Mouse (Mus musculus) urinary bladder, postnatal 10 days (tissue): Measurements from ENCODE around the gene Igsf21.

Source experiments
- DNase-seq: peaks from one replicate; pipeline ENCODE4 v3.0.0; 2022; ENCODE audit warnings: low spot score

The Igsf21 gene

DNA sequence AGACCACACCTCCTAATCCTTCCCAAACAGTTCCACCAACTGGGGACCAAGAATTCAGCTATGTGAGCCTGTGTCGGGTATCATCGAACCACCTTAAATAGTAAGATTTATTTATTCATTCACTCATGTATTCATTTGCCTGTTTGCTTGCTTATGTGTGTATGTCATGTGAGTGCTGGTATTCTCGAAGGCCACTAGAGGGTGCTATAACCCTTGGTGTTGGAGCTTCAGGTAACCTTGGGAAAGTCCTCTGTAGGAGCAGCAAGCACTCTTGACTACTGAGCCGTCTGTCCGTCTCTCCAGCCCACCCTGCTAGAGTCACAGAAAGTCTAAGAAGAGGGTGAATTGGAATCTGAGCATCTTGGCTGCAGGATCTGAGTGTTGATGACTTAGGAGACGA, 103.4 kb downstream of the Igsf21 start:
- no peak for DNase-seq

DNA sequence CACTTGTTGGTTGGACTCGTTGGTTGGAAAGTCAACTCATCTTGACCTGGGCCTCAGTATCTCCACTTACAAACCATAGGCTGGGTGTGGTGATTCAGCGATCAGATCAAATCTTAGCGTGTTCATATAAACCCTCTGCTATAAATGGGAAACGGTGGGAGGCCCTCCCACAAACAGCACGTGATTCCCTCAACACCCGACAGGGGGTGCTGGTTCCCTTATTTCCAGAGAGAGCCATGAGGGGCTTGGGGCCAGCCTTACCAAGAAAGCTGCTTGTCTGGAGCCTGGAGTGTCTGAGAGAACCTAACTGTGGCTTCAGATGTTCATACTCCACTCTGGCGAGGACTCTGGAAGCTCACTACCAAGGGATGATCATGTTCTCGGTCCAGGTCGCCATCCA, 106.1 kb downstream of the Igsf21 start:
- DNase-seq, result no peak

DNA sequence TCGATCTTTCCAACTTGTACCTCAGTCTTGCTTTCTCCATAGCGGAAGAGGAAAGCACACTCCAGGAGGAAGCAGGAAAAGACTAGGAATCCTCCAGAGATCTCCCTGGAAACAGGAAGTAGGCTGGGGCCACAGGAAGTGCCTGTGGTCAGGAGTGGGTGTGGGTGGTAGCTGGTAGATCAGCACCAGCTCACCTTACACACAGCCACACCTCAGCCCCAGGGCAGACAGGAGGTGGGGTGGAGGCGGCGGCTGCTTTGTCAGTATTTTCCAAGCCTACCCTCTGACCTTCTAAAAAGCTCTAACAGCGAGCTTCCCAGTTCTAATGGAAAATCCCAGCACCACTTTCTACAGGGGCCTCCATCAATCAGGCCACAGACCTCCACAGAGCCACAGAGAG, 107.7 kb downstream of the Igsf21 start:
- DNase-seq, result no peak

DNA sequence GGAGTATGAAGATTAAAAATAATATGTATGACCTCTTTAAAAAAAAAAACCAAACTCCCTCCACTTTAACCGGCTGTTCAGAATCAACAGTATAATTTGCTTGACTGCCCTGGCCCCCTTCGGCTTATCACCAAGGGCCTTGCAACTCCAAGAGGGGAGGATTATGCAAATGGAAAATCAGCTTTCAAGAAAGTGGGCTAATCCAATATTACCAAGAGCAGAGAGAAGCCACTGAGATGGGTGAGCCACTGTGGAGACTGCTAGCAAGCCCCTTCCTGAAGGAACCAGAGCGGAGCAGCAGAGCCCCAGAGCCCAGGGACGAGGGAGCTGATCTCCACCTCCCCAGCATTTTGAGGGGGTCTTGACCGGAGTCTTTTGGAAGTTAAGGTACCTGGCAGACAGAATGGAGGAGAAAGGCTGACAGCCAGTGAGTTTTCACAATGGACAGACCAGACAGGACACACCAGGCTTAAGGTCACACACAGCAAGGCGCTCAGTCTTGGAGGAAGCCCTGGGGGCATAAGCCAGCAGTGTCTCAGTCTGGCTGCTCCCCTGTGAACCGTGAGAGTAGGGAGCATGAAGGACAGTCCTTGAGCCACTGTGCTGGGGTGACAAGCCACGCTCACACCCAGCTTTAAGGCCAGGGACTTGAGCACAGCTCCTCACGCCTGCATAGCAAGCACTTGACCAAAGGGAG, 114.8 kb downstream of the Igsf21 start:
- DNase-seq, result no peak

DNA sequence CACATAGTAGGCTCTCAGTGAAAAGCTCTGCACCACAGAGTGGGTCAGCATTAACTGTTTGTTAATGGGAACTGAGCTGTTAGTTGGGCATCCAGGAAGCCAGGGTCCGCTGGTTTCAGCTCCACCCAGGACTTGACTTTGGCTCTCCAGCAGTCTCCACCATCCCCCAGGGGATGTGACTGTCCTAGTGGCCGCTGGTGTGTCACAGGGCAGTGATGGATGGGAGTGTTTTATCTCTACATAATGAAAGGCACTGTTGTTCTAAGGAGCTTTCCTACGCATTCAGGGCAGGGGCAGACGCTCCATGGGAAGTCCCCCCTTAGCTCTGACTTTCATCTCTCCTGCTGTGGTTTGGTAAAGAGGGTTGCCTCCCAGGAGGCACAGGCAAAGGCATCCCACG, 115.4 kb downstream of the Igsf21 start:
- DNase-seq, result no peak

- DNase-seq, result no peak
Measured at GRCm38 (mm10) chr4:140129553-140130275, 116.9 kb downstream of the Igsf21 start.

DNA sequence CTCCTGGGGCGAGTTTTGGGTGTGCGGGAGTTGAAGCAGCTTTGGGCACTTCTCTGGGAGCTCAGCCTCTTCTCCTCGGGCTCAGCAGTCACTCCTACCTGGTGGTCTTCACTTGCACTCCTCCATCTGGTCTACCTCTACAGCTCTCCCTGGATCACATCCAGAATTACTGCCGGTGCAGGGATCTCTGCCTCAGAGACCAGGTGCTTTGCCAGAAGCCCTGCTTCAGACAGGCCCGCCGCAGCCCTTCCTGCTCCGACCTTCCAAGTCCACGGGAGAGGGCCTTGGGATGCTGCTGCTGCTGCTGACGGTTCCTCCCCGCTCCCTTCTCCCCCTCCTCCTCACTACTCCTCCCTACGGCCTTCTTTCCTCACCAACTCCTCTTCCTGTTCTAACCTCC, 118.5 kb downstream of the Igsf21 start:
- DNase-seq, result no peak

GRCm38 (mm10) chr4:140125806-140126205, 120.8 kb downstream of the Igsf21 start:
- no peak for DNase-seq

DNA sequence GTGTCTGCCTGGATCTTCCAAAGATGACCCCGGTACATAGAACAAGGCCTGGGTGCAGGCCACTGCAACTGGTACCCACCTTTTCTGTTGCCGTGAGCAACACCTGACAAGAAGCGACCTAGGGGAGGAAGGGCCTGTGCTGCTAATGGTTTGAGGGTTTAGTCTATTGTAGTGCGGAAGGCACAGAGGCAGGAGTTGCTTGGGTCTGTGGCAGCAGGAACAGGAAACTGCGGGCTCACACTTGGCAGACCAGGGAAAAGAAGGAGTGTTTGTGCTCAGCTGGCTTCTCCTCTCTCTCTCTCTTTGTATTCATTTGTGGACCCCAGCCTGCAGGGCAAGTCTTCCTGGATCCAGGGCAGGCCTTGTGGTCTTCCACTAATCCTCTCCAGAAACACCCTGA, 124.0 kb downstream of the Igsf21 start:
- DNase-seq, result no peak

DNA sequence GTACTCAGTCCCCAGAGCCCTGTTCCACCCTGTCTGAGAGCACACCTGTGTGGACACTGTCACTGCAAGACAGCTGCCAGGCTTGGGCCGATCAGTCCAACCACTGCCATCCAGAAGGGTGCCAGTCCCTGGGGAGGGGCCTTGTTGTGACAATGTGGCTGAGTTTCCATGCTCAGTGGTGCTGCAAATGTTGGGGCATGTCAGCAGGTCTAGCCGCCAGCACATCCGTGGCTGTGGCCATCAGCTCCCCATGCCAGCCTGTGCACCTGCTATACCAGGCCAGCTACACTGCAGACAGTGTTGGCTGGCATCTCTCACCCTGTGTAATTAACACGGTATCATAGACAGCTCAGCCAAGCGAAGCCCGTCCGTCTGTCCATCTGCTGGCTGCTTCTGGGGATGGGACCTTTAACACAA, 129.3 kb downstream of the Igsf21 start:
- no peak for DNase-seq

GRCm38 (mm10) chr4:140115756-140116155, 130.8 kb downstream of the Igsf21 start:
- DNase-seq, result no peak

DNA sequence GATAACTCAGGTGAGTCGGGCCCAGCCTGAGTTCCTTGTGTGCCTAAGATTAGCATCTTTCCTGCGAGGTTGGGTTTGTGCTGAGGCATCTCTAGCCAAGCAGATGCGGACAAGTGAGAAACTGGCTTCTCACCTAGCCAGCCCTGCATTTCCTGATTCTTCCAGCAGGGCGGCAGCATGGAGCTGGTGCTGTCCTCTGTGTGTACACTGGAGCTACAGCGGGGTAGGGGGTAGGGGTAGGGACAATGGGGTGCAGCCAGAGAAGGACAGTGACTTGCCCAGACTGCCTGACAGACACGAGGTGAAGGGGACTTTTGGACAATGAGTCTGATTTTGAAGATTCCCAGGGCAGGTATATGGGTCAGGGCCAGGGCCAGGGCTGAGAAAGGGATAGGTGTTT, 131.5 kb downstream of the Igsf21 start:
- no peak for DNase-seq

GRCm38 (mm10) chr4:140113690-140114475, 132.7 kb downstream of the Igsf21 start:
- no peak for DNase-seq

- DNase-seq, result no peak
Measured at GRCm38 (mm10) chr4:140109626-140109948, 137.0 kb downstream of the Igsf21 start.

DNA sequence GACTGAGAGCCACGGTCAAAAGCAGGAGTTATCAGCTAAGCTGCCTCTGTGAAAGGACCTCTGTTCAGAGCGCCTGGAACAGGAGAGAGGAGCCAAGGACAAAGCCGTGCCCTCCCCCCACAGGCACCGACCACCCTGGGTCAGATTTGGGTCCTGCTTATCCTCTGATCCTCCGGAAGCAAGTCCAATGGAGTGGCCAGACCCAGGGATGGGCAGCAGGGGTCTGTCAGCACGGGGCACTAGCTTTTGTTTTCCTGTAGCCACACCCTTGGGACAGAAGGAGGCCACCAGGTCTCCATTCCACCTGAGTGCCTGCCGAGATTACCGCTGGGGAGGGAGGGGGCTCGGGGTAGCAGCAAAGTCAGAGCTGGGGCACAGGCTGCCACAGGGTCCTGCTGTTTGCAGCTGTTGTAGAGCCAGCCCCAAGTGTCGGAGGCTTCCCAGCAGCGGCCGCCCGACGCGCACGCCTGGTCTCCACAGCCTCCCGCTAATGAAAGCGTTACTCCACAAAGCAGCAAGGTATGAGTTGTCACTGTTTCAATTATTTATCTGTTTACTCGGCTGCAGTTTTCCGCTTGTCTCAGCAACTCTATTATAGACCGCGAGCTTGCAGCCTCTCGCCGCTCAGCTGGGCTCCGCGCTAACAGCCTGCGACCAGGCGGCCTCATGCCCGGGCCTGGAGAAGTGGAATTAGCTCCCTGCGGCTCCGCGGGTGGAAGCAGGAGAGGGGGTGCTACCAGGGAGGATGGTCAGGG, 137.5 kb downstream of the Igsf21 start:
- DNase-seq, result no peak

DNA sequence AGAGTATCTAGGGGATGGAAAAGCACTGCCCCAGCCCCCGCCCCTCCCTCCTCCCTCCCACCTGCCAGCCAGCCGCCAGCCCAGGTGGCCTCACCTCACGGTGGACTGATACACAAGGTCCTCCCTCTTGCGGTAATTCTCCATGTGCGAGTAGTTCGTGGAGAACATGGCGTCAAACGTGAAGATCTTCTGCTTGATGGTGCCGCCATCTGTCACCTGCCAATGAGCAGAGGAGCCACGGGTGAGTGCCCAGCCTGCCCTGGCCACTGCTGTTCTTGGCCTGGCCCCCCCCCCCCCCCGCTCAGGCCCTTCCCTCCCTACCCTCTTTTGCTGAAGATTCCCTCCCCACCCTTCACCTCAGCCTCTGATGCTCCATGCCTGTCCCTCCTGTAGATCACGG, 139.4 kb downstream of the Igsf21 start:
- no peak for DNase-seq

DNA sequence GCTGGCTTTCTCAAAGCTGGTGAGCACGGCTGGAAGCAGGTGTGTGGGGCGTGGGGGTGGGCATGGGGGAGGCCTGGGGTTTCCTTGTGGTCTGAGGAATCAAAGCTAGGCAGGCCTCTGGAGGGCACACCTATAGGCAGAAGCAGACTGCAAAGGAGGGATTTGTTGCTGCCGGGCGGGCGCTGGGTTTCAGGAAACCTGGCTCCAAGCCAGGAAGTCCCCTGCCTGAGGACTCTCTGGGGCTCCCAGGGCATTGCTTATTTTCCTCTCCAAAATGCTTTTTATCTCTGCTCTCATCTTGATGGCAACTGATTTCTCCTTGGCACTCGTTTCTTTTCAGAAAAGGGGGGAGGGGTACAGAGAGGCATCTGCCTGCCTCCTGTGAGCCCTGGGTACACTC, 141.8 kb downstream of the Igsf21 start:
- DNase-seq, result no peak

GRCm38 (mm10) chr4:140103341-140104027, 143.1 kb downstream of the Igsf21 start:
- DNase-seq, result no peak

- no peak for DNase-seq
Measured at GRCm38 (mm10) chr4:140102581-140103200, 143.9 kb downstream of the Igsf21 start.

DNA sequence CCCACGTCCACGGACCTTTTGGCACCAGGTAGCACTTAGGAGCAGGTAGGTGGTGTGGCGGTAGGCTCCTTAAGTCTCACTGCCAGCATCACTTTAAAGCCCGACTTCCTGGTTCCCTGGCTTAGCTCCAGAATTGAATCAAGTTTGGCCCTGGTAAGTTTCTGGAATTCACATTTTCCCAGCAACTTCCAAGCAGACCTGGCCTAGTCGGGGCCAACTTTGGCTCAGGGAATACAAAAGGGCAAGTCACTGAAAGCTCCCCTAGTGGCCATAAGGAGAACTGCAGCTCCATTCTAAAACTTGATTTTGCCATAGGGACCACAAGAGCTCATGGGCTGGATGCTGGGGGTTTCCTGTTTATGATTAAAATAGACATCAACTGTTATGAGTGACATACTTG, 145.5 kb downstream of the Igsf21 start:
- DNase-seq, result no peak

- no peak for DNase-seq
Measured at GRCm38 (mm10) chr4:140100141-140100540, 146.4 kb downstream of the Igsf21 start.
